Mouse (Mus musculus): ENCODE measurements around the gene Mtor.

GRCm38 (mm10) chr4:148581422-148581821 lies 133.0 kb downstream of the Mtor start:
- TF ChIP-seq CTCF (IDR thresholded peaks at IDR 0.05; ENCODE audit: insufficient read depth, low read length), result no peak
- no peak for TF ChIP-seq POLR2A (IDR thresholded peaks at IDR 0.05; ENCODE audit: borderline replicate concordance, extremely low read depth, low read depth, low read length)

Measured in lung, adult 2 months (tissue).